Mouse (Mus musculus) heart, postnatal 0 days (tissue): ENCODE measurements at regions not wholly inside any gene's neighbourhood (a gene's known extent, or its start where the extent isn't known, plus 50 kb on each side); places are given as distances from the start of the nearest gene placed in this dataset.

Experiments
- CTCF ChIP-seq: IDR thresholded peaks from 2 replicates; pipeline ENCODE4 v1.5.1; 2016; ENCODE audit warnings: antibody characterized with exemption, control low read depth, low read depth
- EP300 ChIP-seq: IDR thresholded peaks from 2 replicates; pipeline ENCODE4 v1.6.1; 2016; ENCODE audit warnings: antibody characterized with exemption, low read depth

DNA sequence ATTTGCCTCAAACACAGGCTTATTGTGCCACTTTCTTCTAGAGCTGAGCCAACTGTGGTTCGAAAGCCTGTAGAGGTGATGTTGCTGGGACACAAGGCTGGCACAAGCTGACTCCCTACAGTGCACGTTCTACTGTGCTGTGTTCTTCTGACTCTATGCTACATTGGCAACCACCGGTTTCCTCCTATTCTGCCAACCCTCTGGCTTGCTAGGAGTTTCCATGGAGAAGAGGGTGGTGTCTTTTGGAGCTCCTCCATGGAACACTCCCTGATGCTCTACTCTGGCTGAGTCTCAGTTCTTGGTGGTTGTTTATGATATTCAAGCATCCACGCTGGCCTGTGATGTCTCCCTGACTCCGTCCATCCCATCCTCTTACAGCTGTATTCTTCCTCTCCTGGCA is 124.9 kb upstream of the Nmur2 start:
- TF ChIP-seq CTCF (no peak), EP300 (no peak)
